Mouse (Mus musculus) CH12.LX (cell line): ENCODE measurements around the gene Msi2. TPM values are rescaled to one million over a fixed set of nuclear protein-coding genes. Genes with fewer than 3 reads are reported as not detected.

Experiments
- DNase-seq: peaks from one replicate; pipeline ENCODE4 v3.0.0-alpha.2; 2013; ENCODE audit errors: extremely low read depth
- H3K27ac ChIP-seq: 2 replicates; pipeline ENCODE4 v1.5.1; 2012; ENCODE audit warnings: low read depth, mild to moderate bottlenecking, control low read depth, moderate library complexity; ENCODE audit not compliant: insufficient read depth
- H3K27me3 ChIP-seq: replicated peaks from 2 replicates; pipeline ENCODE3; 2012; ENCODE audit warnings: inconsistent platforms
- H3K36me3 ChIP-seq, 2 experiments: replicated peaks in 1 of 2; 2 replicates each; pipeline versions ENCODE3 to v1.6.1; 2012; ENCODE audit warnings: inconsistent platforms in 1 of 2, low read length in 1 of 2, mild to moderate bottlenecking in 1 of 2, mixed read lengths in 1 of 2, moderate library complexity in 1 of 2; ENCODE audit not compliant: control insufficient read depth in 1 of 2, insufficient read depth in 1 of 2
- H3K4me1 ChIP-seq, 2 experiments: 2 replicates each; pipeline ENCODE4 v1.6.1; 2012; ENCODE audit warnings: inconsistent platforms in 1 of 2, moderate library complexity in 1 of 2; ENCODE audit not compliant: insufficient read depth in 2 of 2, control insufficient read depth in 1 of 2
- H3K4me2 ChIP-seq: 2 replicates; pipeline ENCODE4 v1.6.1; 2012; ENCODE audit warnings: low read depth, mild to moderate bottlenecking, control low read depth; ENCODE audit not compliant: poor library complexity, insufficient read depth, severe bottlenecking
- H3K4me3 ChIP-seq, 3 experiments: fragments of 150-350 bp in 1 of 3; sonication (generic) in 1 of 3; replicated peaks in 1 of 3; 2 replicates each; pipeline versions ENCODE3 to v1.5.1; 2011 to 2012; ENCODE audit warnings: low read depth in 2 of 3, low read length in 2 of 3, mild to moderate bottlenecking in 2 of 3, moderate library complexity in 2 of 3, control low read depth in 1 of 3, improper control_type of control experiment in 1 of 3, inconsistent platforms in 1 of 3, mixed read lengths in 1 of 3; ENCODE audit not compliant: poor library complexity in 1 of 3
- H3K79me2 ChIP-seq: replicated peaks from 2 replicates; pipeline ENCODE4 v1.6.1; 2012; ENCODE audit warnings: mild to moderate bottlenecking, moderate library complexity; ENCODE audit not compliant: control insufficient read depth, poor library complexity, insufficient read depth, severe bottlenecking; ENCODE audit errors: extremely low read depth
- H3K9ac ChIP-seq: 2 replicates; pipeline ENCODE4 v1.6.1; 2012; ENCODE audit warnings: low read depth, mild to moderate bottlenecking, control low read depth, moderate library complexity; ENCODE audit not compliant: insufficient read depth
- H3K9me3 ChIP-seq: replicated peaks from 2 replicates; pipeline ENCODE3; 2012; ENCODE audit warnings: low read length, inconsistent platforms, mixed read lengths
- BHLHE40 ChIP-seq: IDR thresholded peaks from 2 replicates; pipeline ENCODE4 v1.6.1; 2011; ENCODE audit warnings: mild to moderate bottlenecking, low read depth, low read length, improper control_type of control experiment
- CHD1 ChIP-seq: IDR thresholded peaks from 2 replicates; pipeline ENCODE4 v1.6.1; 2012; ENCODE audit warnings: low read depth, low read length, improper control_type of control experiment, inconsistent platforms
- CHD2 ChIP-seq: IDR thresholded peaks from 2 replicates; pipeline ENCODE4 v1.6.1; 2011; ENCODE audit warnings: low read length, improper control_type of control experiment
- CTCF ChIP-seq, 2 experiments: IDR thresholded peaks in 1 of 2; conservative IDR thresholded peaks in 1 of 2; 2 replicates each; pipeline ENCODE4 v1.5.1; 2011 to 2012; ENCODE audit warnings: low read depth in 2 of 2, low read length in 2 of 2, improper control_type of control experiment in 1 of 2, inconsistent platforms in 1 of 2, mild to moderate bottlenecking in 1 of 2, moderate library complexity in 1 of 2
- EP300 ChIP-seq: IDR thresholded peaks from 2 replicates; pipeline ENCODE4 v1.6.1; 2011; ENCODE audit warnings: low read length, improper control_type of control experiment
- ETS1 ChIP-seq: conservative IDR thresholded peaks from 2 replicates; pipeline ENCODE4 v1.6.1; 2012; ENCODE audit warnings: low read depth, mild to moderate bottlenecking, inconsistent platforms, low read length, improper control_type of control experiment, moderate library complexity
- HCFC1 ChIP-seq: IDR thresholded peaks from 2 replicates; pipeline ENCODE4 v1.6.1; 2012; ENCODE audit warnings: low read depth, mild to moderate bottlenecking, inconsistent platforms, low read length, improper control_type of control experiment
- JUND ChIP-seq: conservative IDR thresholded peaks from 2 replicates; pipeline ENCODE4 v1.6.1; 2011; ENCODE audit warnings: low read depth, low read length, improper control_type of control experiment
- KAT2A ChIP-seq: IDR thresholded peaks from 2 replicates; pipeline ENCODE4 v1.6.1; 2012; ENCODE audit warnings: low read length, improper control_type of control experiment, inconsistent platforms; ENCODE audit not compliant: insufficient replicate concordance
- MAFK ChIP-seq: IDR thresholded peaks from 2 replicates; pipeline ENCODE4 v1.6.1; 2011; ENCODE audit warnings: low read length, improper control_type of control experiment; ENCODE audit not compliant: insufficient replicate concordance
- MAZ ChIP-seq: IDR thresholded peaks from 2 replicates; pipeline ENCODE4 v1.6.1; 2012; ENCODE audit warnings: low read depth, mild to moderate bottlenecking, inconsistent platforms, low read length, improper control_type of control experiment, moderate library complexity
- MXI1 ChIP-seq: IDR thresholded peaks from 2 replicates; pipeline ENCODE4 v1.6.1; 2011; ENCODE audit warnings: mild to moderate bottlenecking, low read depth, low read length, improper control_type of control experiment
- MYC ChIP-seq: IDR thresholded peaks from 2 replicates; pipeline ENCODE4 v1.6.1; 2011; ENCODE audit warnings: low read depth, mild to moderate bottlenecking, improper control_type of control experiment, low read length
- NELFE ChIP-seq: IDR thresholded peaks from 2 replicates; pipeline ENCODE4 v1.6.1; 2011; ENCODE audit warnings: low read depth, low read length, improper control_type of control experiment
- NRF1 ChIP-seq: IDR thresholded peaks from 2 replicates; pipeline ENCODE4 v1.6.1; 2014; ENCODE audit warnings: low read depth, mild to moderate bottlenecking, inconsistent platforms, low read length, improper control_type of control experiment, moderate library complexity
- PAX5 ChIP-seq: IDR thresholded peaks from 2 replicates; pipeline ENCODE4 v1.6.1; 2012; ENCODE audit warnings: low read length, inconsistent platforms, mixed read lengths
- POLR2A ChIP-seq: IDR thresholded peaks from 2 replicates; pipeline ENCODE4 v1.6.1; 2011; ENCODE audit warnings: low read depth, mild to moderate bottlenecking, improper control_type of control experiment, low read length
- POLR2AphosphoS2 ChIP-seq: IDR thresholded peaks from 2 replicates; pipeline ENCODE4 v1.6.1; 2011; ENCODE audit warnings: low read depth, low read length, improper control_type of control experiment
- RAD21 ChIP-seq: IDR thresholded peaks from 2 replicates; pipeline ENCODE4 v1.6.1; 2011; ENCODE audit warnings: low read depth, mild to moderate bottlenecking, low read length, improper control_type of control experiment, moderate library complexity
- SMC3 ChIP-seq: IDR thresholded peaks from 2 replicates; pipeline ENCODE4 v1.6.1; 2011; ENCODE audit warnings: low read depth, low read length, improper control_type of control experiment
- TBP ChIP-seq: conservative IDR thresholded peaks from 2 replicates; pipeline ENCODE4 v1.6.1; 2011; ENCODE audit warnings: low read depth, low read length, improper control_type of control experiment
- TCF12 ChIP-seq: IDR thresholded peaks from 2 replicates; pipeline ENCODE4 v1.6.1; 2014; ENCODE audit warnings: low read depth, mild to moderate bottlenecking, inconsistent platforms, low read length, improper control_type of control experiment
- UBTF ChIP-seq: IDR thresholded peaks from 2 replicates; pipeline ENCODE4 v1.6.1; 2012; ENCODE audit warnings: low read depth, mild to moderate bottlenecking, inconsistent platforms, low read length, improper control_type of control experiment, moderate library complexity
- USF1 ChIP-seq: IDR thresholded peaks from 2 replicates; pipeline ENCODE4 v1.6.1; 2014; ENCODE audit warnings: low read depth, mild to moderate bottlenecking, inconsistent platforms, low read length, improper control_type of control experiment
- USF2 ChIP-seq: conservative IDR thresholded peaks from 2 replicates; pipeline ENCODE4 v1.6.1; 2011; ENCODE audit warnings: low read depth, low read length, improper control_type of control experiment
- ZC3H11A ChIP-seq: IDR thresholded peaks from 2 replicates; pipeline ENCODE4 v1.6.1; 2012; ENCODE audit warnings: low read depth, mild to moderate bottlenecking, inconsistent platforms, low read length, improper control_type of control experiment
- ZKSCAN1 ChIP-seq: IDR thresholded peaks from 2 replicates; pipeline ENCODE4 v1.6.1; 2012; ENCODE audit warnings: low read depth, inconsistent platforms, low read length, improper control_type of control experiment, borderline replicate concordance
- dilution Hi-C: fragments of 300-500 bp; cut with MboI; formaldehyde crosslinking; loops from 2 replicates; pipeline ENCODE4 v1.14.3; 2020; ENCODE audit warnings: low sequenced_read_pairs; ENCODE audit not compliant: extremely low pct_unique_long_range_greater_than_20kb, extremely low pct_ligation_motif_present
- in situ Hi-C: fragments of 300-500 bp; cut with MboI; formaldehyde crosslinking; loops from 3 replicates; pipeline ENCODE4 v1.14.3; 2019; ENCODE audit warnings: low sequenced_read_pairs, low pct_ligation_motif_present, low pct_unique_long_range_greater_than_20kb, mixed read lengths
- polyA plus RNA-seq: library from polyadenylated mRNA; unstranded; fragments of >175 nt; gene quantifications from 2 replicates; pipeline ENCODE4 v1.2.1, GENCODE M21; 2012; ENCODE audit warnings: low read depth; ENCODE audit not compliant: insufficient read length
- total RNA-seq, 2 experiments: library from RNA; depleted of rRNA; stranded (reverse); fragments of 300-350 nt in 1 of 2; fragments of >200 nt in 1 of 2; gene quantifications; 2 replicates each; pipeline ENCODE4 v1.2.3; 2012 to 2014

The Msi2 gene
- total and polyA plus RNA-seq, 3 experiments, result 40.3 to 73.1 (median 52.6) TPM

GRCm38 (mm10) chr11:88364231-88364630 is 354.1 kb downstream of the Msi2 start:
- no peak for DNase-seq
- in situ Hi-C loops, result no loop called here
- H3K79me2 ChIP-seq, result no peaks in the 10 kb centered on the region
- H3K4me3 ChIP-seq, result no peak overlapping the region
- H3K27ac ChIP-seq, result no peak overlapping the region
- no peaks in the 10 kb centered on the region for H3K27me3 ChIP-seq
- dilution Hi-C loops, result no loop called here
- TF ChIP-seq RAD21 (no peak), CHD2 (no peak), USF1 (no peak), BHLHE40 (no peak), JUND (no peak), POLR2A (no peak), NRF1 (no peak), USF2 (no peak), CTCF (conservative IDR thresholded peaks at IDR 0.05 in 1 of 2, IDR thresholded peaks at IDR 0.05 in 1 of 2; ENCODE audit: low read depth in 2 of 2, low read length in 2 of 2) (no peak), MAZ (no peak), TCF12 (no peak)
- no peak overlapping the region for H3K9ac ChIP-seq
- peaks cover 0 to 7% of the 10 kb centered on the region in 2 experiments; a peak in 2 of 4 replicates for H3K4me1 ChIP-seq
- no peaks in the 10 kb centered on the region for H3K9me3 ChIP-seq
- H3K4me2 ChIP-seq, result no peak overlapping the region
- peaks cover 31 to 89% of the 10 kb centered on the region in 2 experiments for H3K36me3 ChIP-seq

DNA sequence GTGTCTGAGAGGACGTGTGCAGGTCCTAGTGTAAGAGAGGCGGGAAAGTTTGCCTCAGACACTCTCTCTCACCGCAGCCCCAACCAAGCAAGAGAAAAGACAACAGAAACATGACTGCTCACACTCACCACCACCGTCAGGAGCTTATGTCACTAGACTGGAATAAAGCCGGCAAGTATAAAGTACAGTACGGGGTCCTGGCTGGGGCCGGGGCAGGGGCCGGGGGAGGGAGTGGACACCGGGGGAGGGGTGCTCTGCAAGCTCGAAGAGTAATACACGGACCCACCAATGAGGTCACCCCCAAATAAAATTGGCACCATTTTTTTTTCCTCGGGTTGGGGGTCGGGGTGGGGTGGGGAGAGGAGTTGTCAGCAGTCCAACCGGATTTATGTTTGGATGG is 354.8 kb downstream of the Msi2 start:
- no peak overlapping the region for H3K4me2 ChIP-seq
- dilution Hi-C loops (no loop called here), in situ Hi-C loops (no loop called here)
- DNase-seq, result no peak
- H3K9ac ChIP-seq, result no peak overlapping the region
- H3K9me3 ChIP-seq, result no peaks in the 10 kb centered on the region
- TF ChIP-seq MXI1 (no peak), MYC (no peak), ZC3H11A (no peak), UBTF (no peak), USF2 (no peak), CTCF (conservative IDR thresholded peaks at IDR 0.05 in 1 of 2, IDR thresholded peaks at IDR 0.05 in 1 of 2; ENCODE audit: low read depth in 2 of 2, low read length in 2 of 2) (no peak), HCFC1 (no peak), NELFE (no peak), EP300 (no peak), CHD1 (no peak), MAFK (no peak), ETS1 (no peak), KAT2A (no peak), RAD21 (no peak), POLR2AphosphoS2 (no peak), TBP (no peak), TCF12 (no peak), PAX5 (no peak), SMC3 (no peak), ZKSCAN1 (no peak)
- peaks cover 26 to 90% of the 10 kb centered on the region in 2 experiments for H3K36me3 ChIP-seq
- H3K27me3 ChIP-seq, result no peaks in the 10 kb centered on the region
- H3K79me2 ChIP-seq, result no peaks in the 10 kb centered on the region
- no peak overlapping the region for H3K27ac ChIP-seq
- H3K4me3 ChIP-seq, result no peak overlapping the region
- peaks cover 0 to 7% of the 10 kb centered on the region in 2 experiments; a peak in 2 of 4 replicates for H3K4me1 ChIP-seq
